Mouse (Mus musculus): ENCODE measurements around the gene Cxcl17.

- TF ChIP-seq CTCF (IDR thresholded peaks at IDR 0.05) (no peak), POLR2A (IDR thresholded peaks at IDR 0.05; ENCODE audit: insufficient read depth, low read depth, low read length) (no peak), EP300 (IDR thresholded peaks at IDR 0.05; ENCODE audit: insufficient read depth, low read depth, low read length) (no peak)
These were observed 22.8 kb upstream of the Cxcl17 start for GRCm38 (mm10) chr7:25435546-25435851.
